Mouse (Mus musculus) liver, postnatal 0 days (tissue): Measurements from ENCODE around the gene Apba3. TPM values are rescaled to one million over a fixed set of nuclear protein-coding genes. Genes with fewer than 3 reads are reported as not detected.

ENCODE experiments used
- ATAC-seq: fragments of 200-750 bp; cut with Nextera tagmentation; 2 replicates; pipeline ENCODE4 v1.8.0; 2017; ENCODE audit warnings: mild to moderate bottlenecking, moderate library complexity
- DNase-seq: peaks from one replicate; pipeline ENCODE4 v3.0.0-alpha.2; 2016
- H3K27ac ChIP-seq: fragments of 300-500 bp; sonication (generic); 2 replicates; pipeline ENCODE4 v1.5.1; 2014; ENCODE audit warnings: antibody characterized with exemption, moderate library complexity, mild to moderate bottlenecking, low read depth
- H3K27me3 ChIP-seq: fragments of 300-500 bp; sonication (generic); 2 replicates; pipeline ENCODE4 v1.6.1; 2014; ENCODE audit warnings: low read length, control low read depth, mixed read lengths; ENCODE audit not compliant: insufficient read depth
- H3K36me3 ChIP-seq: fragments of 300-500 bp; sonication (generic); replicated peaks from 2 replicates; pipeline ENCODE4 v1.6.1; 2014; ENCODE audit warnings: mild to moderate bottlenecking, control low read depth, low read length, moderate library complexity, mixed read lengths; ENCODE audit not compliant: insufficient read depth
- H3K4me1 ChIP-seq: fragments of 300-500 bp; sonication (generic); 2 replicates; pipeline ENCODE4 v1.6.1; 2014; ENCODE audit warnings: antibody characterized with exemption, mild to moderate bottlenecking, control low read depth; ENCODE audit not compliant: insufficient read depth
- H3K4me2 ChIP-seq: fragments of 300-500 bp; sonication (generic); 2 replicates; pipeline ENCODE4 v1.6.1; 2014; ENCODE audit warnings: low read depth, mild to moderate bottlenecking, low read length, moderate library complexity, mixed read lengths
- H3K4me3 ChIP-seq: fragments of 300-500 bp; sonication (generic); 2 replicates; pipeline ENCODE4 v1.5.1; 2014; ENCODE audit warnings: low read depth, low read length
- H3K9ac ChIP-seq: fragments of 300-500 bp; sonication (generic); replicated peaks from 2 replicates; pipeline ENCODE4 v1.6.1; 2014; ENCODE audit warnings: mild to moderate bottlenecking, moderate library complexity
- H3K9me3 ChIP-seq: fragments of 300-500 bp; sonication (generic); 2 replicates; pipeline ENCODE4 v1.6.1; 2016; ENCODE audit warnings: mild to moderate bottlenecking, control low read depth, low read length, mixed read lengths
- CTCF ChIP-seq: sonication (generic); IDR thresholded peaks from 2 replicates; pipeline ENCODE4 v1.5.1; 2016; ENCODE audit warnings: antibody characterized with exemption, low read depth
- EP300 ChIP-seq: IDR thresholded peaks from 2 replicates; pipeline ENCODE4 v1.6.1; 2016; ENCODE audit warnings: antibody characterized with exemption, low read depth, mild to moderate bottlenecking
- WGBS: fragments of 180-500 bp; shearing (Covaris S2); extraction: QIAGEN DNeasy Blood & Tissue Kit; methylation state at CpG from one replicate; pipeline ENCODE4 v1.1.7; 2014; ENCODE audit not compliant: insufficient replicate concordance; 5-methylcytosine and 5-hydroxymethylcytosine counted together
- polyA plus RNA-seq: library from polyadenylated mRNA; unstranded; fragments of >200 nt; fragmentation: Nextera tagmentation; extraction: Ambion mirVana; gene quantifications from 2 replicates; pipeline ENCODE4 v1.2.1, GENCODE M21; 2015

The Apba3 gene
- polyA plus RNA-seq, 1 experiment from 2014 or later, result 23.2 TPM

DNA sequence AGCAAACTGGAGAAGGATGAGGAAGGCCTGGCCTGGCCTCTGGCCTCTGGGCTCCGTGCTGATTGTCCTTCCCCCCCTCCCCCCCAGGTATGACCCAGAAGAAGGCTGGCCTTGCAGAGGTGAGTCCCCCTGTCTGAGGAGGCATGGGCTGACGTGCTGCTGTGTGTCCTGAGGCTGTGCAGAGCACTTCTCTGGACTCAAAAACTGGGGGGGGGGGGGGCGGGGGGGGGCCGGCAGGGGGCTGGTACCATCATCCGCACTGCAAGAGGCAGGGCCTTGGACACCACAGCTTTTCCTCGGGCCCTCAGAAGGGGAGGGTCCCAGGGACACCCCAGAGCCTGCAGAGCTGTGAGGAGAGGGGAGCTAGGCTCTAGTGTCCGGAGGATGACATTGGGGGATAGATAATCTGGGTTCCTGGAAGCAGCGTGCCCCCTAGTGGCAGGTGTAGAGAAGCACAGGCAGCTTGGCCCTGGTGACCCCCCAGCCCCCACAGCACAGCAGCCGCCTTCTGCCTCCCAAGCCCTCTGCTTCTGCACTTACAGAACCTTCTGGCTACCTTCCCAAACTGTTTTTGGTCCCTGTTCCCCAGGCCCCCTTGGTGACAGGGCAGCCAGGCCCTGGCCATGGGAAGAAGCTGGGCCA is 38.0 kb downstream of the Apba3 start:
- Histone ChIP-seq H3K27me3 (no peaks in the 10 kb centered on the region), H3K9me3 (no peaks in the 10 kb centered on the region), H3K9ac (no peak overlapping the region), H3K27ac (no peak overlapping the region), H3K36me3 (peaks cover 34% of the 10 kb centered on the region), H3K4me2 (no peak overlapping the region), H3K4me3 (no peak overlapping the region), H3K4me1 (peaks cover 51% of the 10 kb centered on the region)
- WGBS, result 26% methylated on average over 7 of the region's 9 CpGs
- ATAC-seq, result peak; percentile 47
- peak; percentile 97 for TF ChIP-seq CTCF
- no peak for TF ChIP-seq EP300
- peak; percentile 82 for DNase-seq

DNA sequence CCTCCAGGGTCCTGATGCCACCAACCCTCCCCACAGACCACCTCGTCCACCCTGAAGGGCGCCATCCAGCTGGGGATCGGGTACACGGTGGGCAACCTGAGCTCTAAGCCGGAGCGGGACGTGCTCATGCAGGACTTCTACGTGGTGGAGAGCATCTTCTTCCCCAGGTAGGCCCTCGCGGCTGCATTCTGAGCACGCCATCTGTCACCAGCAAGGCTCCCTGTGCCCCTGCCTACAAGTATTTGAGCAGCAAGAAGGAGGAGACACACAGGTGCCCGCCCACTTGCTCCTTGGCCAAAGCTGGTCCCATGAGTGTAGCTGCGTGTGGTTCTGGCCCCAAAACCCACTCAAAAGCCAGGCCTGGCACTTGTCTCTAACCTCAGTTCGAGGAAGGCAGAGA is 38.9 kb downstream of the Apba3 start:
- H3K4me3 ChIP-seq, result no peak overlapping the region

DNA sequence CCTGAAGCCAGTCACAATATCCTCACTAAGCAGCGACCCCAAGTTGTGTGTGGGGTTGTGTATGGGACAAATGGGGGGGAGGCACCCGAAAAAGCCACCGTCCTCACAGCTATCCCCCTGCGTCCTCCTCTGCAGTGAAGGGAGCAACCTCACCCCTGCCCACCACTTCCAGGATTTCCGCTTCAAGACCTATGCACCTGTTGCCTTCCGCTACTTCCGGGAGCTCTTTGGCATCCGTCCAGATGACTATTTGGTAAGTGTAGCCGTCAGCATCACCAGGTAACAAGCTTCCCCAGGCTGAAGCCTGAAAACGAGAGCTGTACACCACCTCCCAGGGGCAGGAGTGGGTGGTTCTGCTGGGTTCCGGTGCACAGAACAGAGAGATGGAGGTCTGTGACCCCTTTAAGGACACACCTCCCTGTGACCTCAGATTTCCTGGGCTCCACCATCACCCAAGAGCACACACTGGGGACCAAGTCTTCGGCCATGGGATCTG is 39.5 kb downstream of the Apba3 start:
- H3K36me3 ChIP-seq, result peaks cover 45% of the 10 kb centered on the region
- TF ChIP-seq EP300, result no peak
- TF ChIP-seq CTCF, result no peak
- DNase-seq (no peak), ATAC-seq (no peak)
- no peaks in the 10 kb centered on the region for H3K27me3 ChIP-seq
- peaks cover 36% of the 10 kb centered on the region for H3K4me1 ChIP-seq
- no peak overlapping the region for H3K4me3 ChIP-seq
- H3K4me2 ChIP-seq, result no peak overlapping the region
- 83% methylated on average over 12 of the region's 12 CpGs for WGBS
- no peak overlapping the region for H3K9ac ChIP-seq
- H3K9me3 ChIP-seq, result no peaks in the 10 kb centered on the region
- H3K27ac ChIP-seq, result no peak overlapping the region

More for the DNA sequence above, 38.9 kb downstream of the Apba3 start:
- Histone ChIP-seq H3K27me3 (no peaks in the 10 kb centered on the region), H3K4me2 (no peak overlapping the region), H3K27ac (no peak overlapping the region), H3K9ac (no peak overlapping the region), H3K36me3 (peaks cover 39% of the 10 kb centered on the region), H3K4me1 (peaks cover 42% of the 10 kb centered on the region), H3K9me3 (no peaks in the 10 kb centered on the region)
- DNase-seq (no peak), ATAC-seq (no peak)
- TF ChIP-seq CTCF (no peak), EP300 (no peak)
- WGBS, result 92% methylated on average over 14 of the region's 14 CpGs

DNA sequence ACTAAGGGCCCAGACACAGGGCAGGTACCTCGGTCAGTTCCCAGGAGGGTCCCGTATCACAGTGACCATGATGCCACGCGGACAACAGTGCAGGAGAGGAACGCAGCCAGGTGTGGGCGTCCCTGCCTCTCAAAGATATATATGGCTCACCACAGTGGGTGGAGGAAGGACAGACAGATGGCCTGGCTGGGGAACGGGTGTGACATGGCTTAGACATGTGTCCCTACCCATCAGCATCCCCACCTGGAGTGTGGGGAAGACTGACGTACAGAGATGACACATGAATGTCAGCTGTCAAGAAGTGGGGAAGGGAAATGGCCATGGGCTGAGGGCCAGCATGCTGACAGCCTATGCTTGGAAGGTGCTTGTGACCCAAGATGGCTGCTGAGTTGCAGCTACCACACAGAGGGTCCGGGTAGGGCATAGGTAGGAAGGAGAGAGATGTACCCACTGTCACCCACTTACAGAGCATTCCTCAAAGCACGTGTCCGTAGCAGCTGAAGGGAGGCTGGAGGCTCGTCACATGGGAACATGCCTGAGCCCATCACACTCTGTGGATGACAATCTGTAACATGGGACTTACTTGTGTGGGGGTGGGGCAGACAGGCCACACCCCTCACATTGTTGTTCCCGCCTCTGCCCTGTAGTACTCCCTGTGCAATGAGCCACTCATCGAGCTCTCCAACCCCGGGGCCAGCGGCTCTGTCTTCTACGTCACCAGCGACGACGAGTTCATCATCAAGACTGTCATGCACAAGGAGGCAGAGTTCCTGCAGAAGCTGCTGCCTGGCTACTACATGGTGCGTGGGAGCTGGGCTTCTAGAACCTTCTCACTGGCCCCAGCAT is 40.3 kb downstream of the Apba3 start:
- TF ChIP-seq CTCF (no peak), EP300 (no peak)
- H3K27ac ChIP-seq, result no peak overlapping the region
- H3K9me3 ChIP-seq, result no peaks in the 10 kb centered on the region
- H3K4me3 ChIP-seq, result no peak overlapping the region
- WGBS, result 89% methylated on average over 21 of the region's 21 CpGs
- no peak overlapping the region for H3K4me2 ChIP-seq
- H3K4me1 ChIP-seq, result peaks cover 28% of the 10 kb centered on the region
- no peak for DNase-seq
- no peak overlapping the region for H3K9ac ChIP-seq
- no peak for ATAC-seq
- H3K27me3 ChIP-seq, result no peaks in the 10 kb centered on the region
- H3K36me3 ChIP-seq, result peaks cover 51% of the 10 kb centered on the region

DNA sequence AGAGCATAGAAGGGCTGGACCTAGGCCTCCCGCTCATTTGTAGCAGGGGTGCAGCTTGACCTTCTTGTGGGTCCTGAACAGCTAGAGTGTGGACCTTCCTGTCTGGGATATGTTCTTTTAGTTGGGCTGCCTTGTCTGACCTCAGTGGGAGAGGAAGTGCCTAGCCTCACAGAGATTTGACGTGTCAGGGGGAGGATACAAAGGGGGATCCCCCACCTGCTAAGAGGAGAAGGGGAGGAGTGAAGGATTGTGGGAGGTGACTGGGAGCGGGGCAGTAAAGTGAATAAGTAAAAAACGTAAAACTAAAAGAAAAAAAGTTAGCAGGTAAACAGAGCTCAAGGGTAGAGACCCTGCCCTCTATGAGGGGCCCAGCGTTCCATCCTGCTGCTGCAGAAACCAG is 42.8 kb downstream of the Apba3 start:
- Histone ChIP-seq H3K4me3 (no peak overlapping the region), H3K9ac (no peak overlapping the region), H3K9me3 (no peaks in the 10 kb centered on the region), H3K4me2 (no peak overlapping the region), H3K4me1 (peaks cover 2% of the 10 kb centered on the region), H3K27ac (no peak overlapping the region), H3K27me3 (no peaks in the 10 kb centered on the region), H3K36me3 (peaks cover 64% of the 10 kb centered on the region)
- DNase-seq, result no peak
- no peak for ATAC-seq
- 76% methylated on average over 5 of the region's 5 CpGs for WGBS
- TF ChIP-seq EP300, result no peak

DNA sequence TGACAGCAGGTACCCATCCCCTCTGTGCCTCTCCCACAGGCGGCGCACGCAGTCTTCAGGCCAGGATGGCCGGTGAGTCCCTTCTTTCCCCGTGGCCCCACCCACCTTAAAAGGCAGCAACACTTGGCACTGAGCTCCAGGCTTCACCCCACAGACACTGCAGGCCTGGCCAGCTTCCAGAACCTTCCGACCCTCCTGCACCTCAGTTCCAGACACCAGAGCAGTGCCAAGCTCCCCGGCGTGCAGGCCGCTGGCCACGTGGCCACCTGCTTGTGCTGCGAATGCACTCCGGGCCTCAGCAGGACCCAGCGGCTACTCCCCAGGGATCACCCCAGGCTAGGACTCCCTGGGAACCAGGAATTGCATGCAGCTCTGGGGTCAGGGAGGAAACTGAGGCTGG is 46.8 kb downstream of the Apba3 start:
- H3K36me3 ChIP-seq, result peaks cover 54% of the 10 kb centered on the region

More for the DNA sequence above, 46.8 kb downstream of the Apba3 start:
- Histone ChIP-seq H3K27ac (no peak overlapping the region), H3K27me3 (no peaks in the 10 kb centered on the region), H3K4me2 (no peak overlapping the region), H3K4me1 (peaks cover 17% of the 10 kb centered on the region), H3K4me3 (no peak overlapping the region), H3K9me3 (no peaks in the 10 kb centered on the region), H3K9ac (no peak overlapping the region)
- DNase-seq (no peak), ATAC-seq (no peak)
- TF ChIP-seq EP300 (no peak), CTCF (no peak)
- 94% methylated on average over 13 of the region's 13 CpGs for WGBS
